Mouse (Mus musculus) 3134 (cell line): ENCODE measurements around the gene Il12rb1.
"Not testable (repeated sequence)": the region's sequence is repeated elsewhere in the genome, so short reads cannot be mapped to it uniquely, and the experiment has no call there.

ENCODE experiments used
- DNase-seq: peaks from one replicate; pipeline ENCODE4 v3.0.0-alpha.2; 2011; ENCODE audit warnings: low spot score; ENCODE audit not compliant: insufficient read length; ENCODE audit errors: extremely low read depth

Il12rb1 gene

GRCm38 (mm10) chr8:70822594-70822993 lies 14.3 kb downstream of the Il12rb1 start:
- DNase-seq: not testable (repeated sequence)

GRCm38 (mm10) chr8:70823802-70824201 lies 15.6 kb downstream of the Il12rb1 start:
- no peak for DNase-seq

GRCm38 (mm10) chr8:70825816-70826215 lies 17.6 kb downstream of the Il12rb1 start:
- DNase-seq: no peak

GRCm38 (mm10) chr8:70827010-70827409 lies 18.8 kb downstream of the Il12rb1 start:
- no peak for DNase-seq

- no peak for DNase-seq
Measured at GRCm38 (mm10) chr8:70827796-70828195, 19.5 kb downstream of the Il12rb1 start.

- no peak for DNase-seq
Measured at GRCm38 (mm10) chr8:70831517-70831916, 23.3 kb downstream of the Il12rb1 start.

GRCm38 (mm10) chr8:70832371-70832770 lies 24.1 kb downstream of the Il12rb1 start:
- DNase-seq: no peak

GRCm38 (mm10) chr8:70833018-70833482 lies 24.8 kb downstream of the Il12rb1 start:
- peak; percentile 73 for DNase-seq

- DNase-seq: peak; percentile 77
Measured at GRCm38 (mm10) chr8:70833520-70833919, 25.3 kb downstream of the Il12rb1 start.

GRCm38 (mm10) chr8:70834071-70834470 lies 25.8 kb downstream of the Il12rb1 start:
- DNase-seq: no peak

- no peak for DNase-seq
Measured at GRCm38 (mm10) chr8:70836666-70837065, 28.4 kb downstream of the Il12rb1 start.

GRCm38 (mm10) chr8:70838654-70839407 lies 30.6 kb downstream of the Il12rb1 start:
- peak; percentile 93 for DNase-seq

- DNase-seq: peak; percentile 96
Measured at GRCm38 (mm10) chr8:70839408-70840351, 31.4 kb downstream of the Il12rb1 start, which contains the start of gene Arrdc2. Gene Arrdc2 (minus strand): TSS chr8:70839720.

- DNase-seq: no peak
Measured at GRCm38 (mm10) chr8:70840590-70840989, 32.3 kb downstream of the Il12rb1 start.

- DNase-seq: peak; percentile 57
Measured at GRCm38 (mm10) chr8:70841147-70842072, 33.2 kb downstream of the Il12rb1 start.

- DNase-seq: no peak
Measured at GRCm38 (mm10) chr8:70842484-70842883, 34.2 kb downstream of the Il12rb1 start.

GRCm38 (mm10) chr8:70843214-70843773 lies 35.0 kb downstream of the Il12rb1 start:
- DNase-seq: no peak

- no peak for DNase-seq
Measured at GRCm38 (mm10) chr8:70843941-70844340, 35.7 kb downstream of the Il12rb1 start.

GRCm38 (mm10) chr8:70844523-70844922 lies 36.3 kb downstream of the Il12rb1 start:
- DNase-seq: peak; percentile 72

GRCm38 (mm10) chr8:70845108-70845507 lies 36.9 kb downstream of the Il12rb1 start:
- no peak for DNase-seq
